Mouse (Mus musculus): ENCODE data around the gene Dppa2. TPM values are rescaled to one million over a fixed set of nuclear protein-coding genes. Genes with fewer than 3 reads are reported as not detected.

Dppa2 gene
- polyA plus RNA-seq (2011; ENCODE audit: insufficient read length, low read depth, missing spikeins), result not detected in 2 replicates

DNA sequence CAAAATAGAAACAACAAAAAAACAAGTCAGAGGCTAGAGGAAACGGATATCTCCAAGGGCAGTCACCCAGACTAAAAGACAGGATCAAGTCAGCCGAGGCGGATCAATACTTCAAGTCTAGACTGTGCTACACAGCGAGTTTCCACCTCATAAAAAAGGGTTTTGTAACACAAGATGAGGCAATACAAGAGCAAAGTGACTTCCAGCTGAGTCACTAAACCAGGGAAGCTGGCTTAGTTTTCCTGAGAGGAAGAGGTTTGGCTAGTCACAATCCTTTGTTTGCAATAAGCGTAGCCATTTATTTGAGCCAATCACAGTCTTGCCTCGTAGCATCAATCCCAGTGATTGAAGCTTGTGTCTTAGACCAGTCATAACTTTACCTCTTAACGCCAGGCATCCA, at the start of gene Dppa2:
Gene Dppa2, plus strand, starts transcription at position 400 of the 400 bp plus-strand sequence.
- peak within 1 kb of the TSS; percentile 44 for H3K27ac ChIP-seq (ENCODE audit: insufficient read depth, low read length)
- TF ChIP-seq POLR2A (IDR thresholded peaks at IDR 0.05; ENCODE audit: low read depth, low read length) (no peak), CTCF (IDR thresholded peaks at IDR 0.05; ENCODE audit: borderline replicate concordance, insufficient read depth, low read length) (no peak)
- H3K4me3 ChIP-seq (ENCODE audit: insufficient read depth, low read length), result no peak within 1 kb of the TSS
- no peaks in the 10 kb centered on the region; the same call in 1 of the 2 replicates for H3K4me1 ChIP-seq (ENCODE audit: control insufficient read depth, insufficient read depth, low read length)

DNA sequence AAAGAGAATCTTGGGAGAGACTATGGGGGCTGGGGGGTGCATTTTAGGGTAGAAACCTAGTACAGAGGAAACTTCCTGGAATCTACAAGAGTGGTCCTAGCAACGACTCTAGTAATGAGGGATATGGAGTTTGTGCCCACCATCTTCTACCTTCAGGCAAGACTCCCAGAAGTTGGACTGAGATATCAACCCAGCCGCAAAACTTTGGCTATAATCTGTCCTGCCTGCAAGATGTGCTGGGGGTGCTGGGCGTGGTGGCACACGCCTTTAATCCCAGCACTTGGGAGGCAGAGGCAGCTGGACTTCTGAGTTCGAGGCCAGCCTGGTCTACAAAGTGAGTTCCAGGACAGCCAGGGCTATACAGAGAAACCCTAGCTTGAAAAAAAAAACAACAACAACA, 49.1 kb upstream of the Dppa2 start:
- Histone ChIP-seq H3K4me1 (ENCODE audit: control insufficient read depth, insufficient read depth, low read length) (no peaks in the 10 kb centered on the region), H3K27ac (ENCODE audit: insufficient read depth, low read length) (no peak overlapping the region), H3K4me3 (ENCODE audit: insufficient read depth, low read length) (no peak overlapping the region)
- TF ChIP-seq POLR2A (IDR thresholded peaks at IDR 0.05; ENCODE audit: low read depth, low read length) (no peak), CTCF (IDR thresholded peaks at IDR 0.05; ENCODE audit: borderline replicate concordance, insufficient read depth, low read length) (no peak)

DNA sequence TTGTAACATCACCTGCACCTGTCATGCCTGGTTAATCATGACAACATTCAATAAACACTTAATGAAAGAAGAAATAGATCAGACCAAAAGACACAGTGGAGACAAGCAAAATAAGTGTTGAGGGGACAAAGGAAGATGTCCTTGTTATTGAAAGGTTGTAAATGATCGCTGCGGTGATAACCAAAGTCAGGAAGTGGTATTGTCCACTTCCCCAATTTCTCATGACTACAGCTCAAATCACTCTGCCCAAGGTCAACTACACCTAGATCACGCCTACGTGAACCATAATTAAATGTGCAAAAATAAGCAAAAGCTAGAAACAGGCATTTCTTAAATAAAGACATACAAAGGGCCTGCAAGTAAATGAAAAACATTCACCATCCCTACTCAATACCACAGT, 44.2 kb upstream of the Dppa2 start:
- no peak overlapping the region for H3K27ac ChIP-seq (ENCODE audit: insufficient read depth, low read length)
- TF ChIP-seq POLR2A (IDR thresholded peaks at IDR 0.05; ENCODE audit: low read depth, low read length) (no peak), CTCF (IDR thresholded peaks at IDR 0.05; ENCODE audit: borderline replicate concordance, insufficient read depth, low read length) (no peak)
- no peaks in the 10 kb centered on the region for H3K4me1 ChIP-seq (ENCODE audit: control insufficient read depth, insufficient read depth, low read length)
- no peak overlapping the region for H3K4me3 ChIP-seq (ENCODE audit: insufficient read depth, low read length)

DNA sequence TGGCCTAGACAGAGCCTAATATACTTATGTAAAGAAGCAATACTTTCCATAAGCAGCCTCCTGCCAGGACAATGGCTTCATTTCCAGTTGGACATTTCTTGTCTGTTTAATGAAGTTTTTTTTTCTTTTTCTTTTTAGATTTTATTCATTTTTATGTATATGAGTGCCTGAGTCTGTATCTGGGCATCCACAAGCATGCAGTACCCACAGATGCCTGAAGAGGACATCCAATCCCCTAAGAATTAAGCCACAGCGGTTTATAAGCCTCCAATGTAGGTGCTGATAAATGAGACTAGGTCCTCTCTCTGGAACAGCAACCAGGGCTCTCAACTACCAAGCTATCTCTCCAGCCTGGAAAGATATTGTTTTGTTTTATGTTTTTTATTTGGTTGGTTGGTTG, 40.8 kb upstream of the Dppa2 start:
- no peak for TF ChIP-seq CTCF (IDR thresholded peaks at IDR 0.05; ENCODE audit: borderline replicate concordance, insufficient read depth, low read length)
- TF ChIP-seq POLR2A (IDR thresholded peaks at IDR 0.05; ENCODE audit: low read depth, low read length), result no peak

DNA sequence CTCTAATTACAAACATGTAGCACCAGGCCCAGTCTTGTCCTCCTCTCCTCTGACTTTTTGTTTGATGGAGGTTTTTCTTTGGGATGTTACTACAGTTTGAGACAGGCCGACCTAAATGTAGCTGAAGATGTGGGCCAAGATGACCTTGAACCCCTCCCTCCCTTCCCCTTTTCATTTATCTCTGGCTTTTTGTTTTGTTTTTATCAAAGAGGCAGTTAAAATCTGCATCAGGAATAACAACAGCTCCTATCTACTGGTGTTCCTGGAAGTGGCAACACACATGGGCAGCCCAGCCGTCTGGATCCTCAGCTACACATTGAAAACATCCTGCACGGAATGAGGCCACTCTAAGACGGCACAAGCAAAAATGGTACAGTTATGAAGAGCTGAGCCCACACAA, 37.9 kb upstream of the Dppa2 start:
- H3K27ac ChIP-seq (ENCODE audit: insufficient read depth, low read length), result no peak overlapping the region
- no peak for TF ChIP-seq CTCF (IDR thresholded peaks at IDR 0.05; ENCODE audit: borderline replicate concordance, insufficient read depth, low read length)
- TF ChIP-seq POLR2A (IDR thresholded peaks at IDR 0.05; ENCODE audit: low read depth, low read length), result no peak
- H3K4me1 ChIP-seq (ENCODE audit: control insufficient read depth, insufficient read depth, low read length), result no peaks in the 10 kb centered on the region
- H3K4me3 ChIP-seq (ENCODE audit: insufficient read depth, low read length), result no peak overlapping the region

More for the DNA sequence above, 40.8 kb upstream of the Dppa2 start:
- no peak overlapping the region for H3K4me3 ChIP-seq (ENCODE audit: insufficient read depth, low read length)
- no peaks in the 10 kb centered on the region for H3K4me1 ChIP-seq (ENCODE audit: control insufficient read depth, insufficient read depth, low read length)
- no peak overlapping the region for H3K27ac ChIP-seq (ENCODE audit: insufficient read depth, low read length)

DNA sequence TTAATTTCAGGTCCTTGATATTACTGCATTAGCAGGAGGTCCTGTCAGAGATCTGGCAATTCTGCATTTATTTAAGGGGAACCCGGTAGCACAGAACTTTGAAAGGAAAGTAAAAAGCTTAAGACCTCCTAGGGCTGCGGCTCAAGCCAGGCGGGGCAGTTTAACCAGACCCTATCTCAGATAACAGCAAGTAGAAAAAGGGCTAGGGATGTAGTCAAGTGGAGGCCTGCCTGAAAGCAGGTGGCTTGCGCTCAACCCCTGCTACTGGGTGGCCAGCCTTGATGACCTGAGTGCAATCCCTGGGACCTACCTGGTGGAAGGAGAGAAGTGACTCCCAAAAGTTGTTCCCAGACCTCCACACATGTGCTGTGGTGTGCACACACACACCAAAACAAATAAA, 26.8 kb upstream of the Dppa2 start:
- Histone ChIP-seq H3K4me3 (ENCODE audit: insufficient read depth, low read length) (no peak overlapping the region), H3K27ac (ENCODE audit: insufficient read depth, low read length) (no peak overlapping the region), H3K4me1 (ENCODE audit: control insufficient read depth, insufficient read depth, low read length) (no peaks in the 10 kb centered on the region)
- no peak for TF ChIP-seq POLR2A (IDR thresholded peaks at IDR 0.05; ENCODE audit: low read depth, low read length)
- TF ChIP-seq CTCF (IDR thresholded peaks at IDR 0.05; ENCODE audit: borderline replicate concordance, insufficient read depth, low read length), result no peak

DNA sequence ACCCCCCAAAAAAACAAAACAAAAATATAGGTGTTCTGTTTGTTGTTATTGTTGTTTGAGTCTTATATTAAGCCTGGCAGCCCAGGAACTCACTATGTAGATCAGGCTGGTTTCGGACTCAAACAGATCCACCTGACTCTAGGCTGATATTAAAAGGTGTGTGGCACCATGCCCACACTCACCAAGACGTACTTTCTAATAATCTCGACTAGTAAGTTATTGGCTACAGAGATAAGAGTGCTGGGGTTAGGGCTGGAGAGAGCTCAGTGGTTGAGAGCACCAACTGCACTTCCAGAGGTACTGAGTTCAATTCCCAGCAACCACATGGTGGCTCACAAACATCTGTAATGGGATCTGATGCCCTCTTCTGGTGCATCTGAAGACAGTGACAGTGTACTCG, 22.8 kb upstream of the Dppa2 start:
- Histone ChIP-seq H3K4me3 (ENCODE audit: insufficient read depth, low read length) (no peak overlapping the region), H3K4me1 (ENCODE audit: control insufficient read depth, insufficient read depth, low read length) (no peaks in the 10 kb centered on the region), H3K27ac (ENCODE audit: insufficient read depth, low read length) (no peak overlapping the region)
- TF ChIP-seq CTCF (IDR thresholded peaks at IDR 0.05; ENCODE audit: borderline replicate concordance, insufficient read depth, low read length) (no peak), POLR2A (IDR thresholded peaks at IDR 0.05; ENCODE audit: low read depth, low read length) (no peak)

DNA sequence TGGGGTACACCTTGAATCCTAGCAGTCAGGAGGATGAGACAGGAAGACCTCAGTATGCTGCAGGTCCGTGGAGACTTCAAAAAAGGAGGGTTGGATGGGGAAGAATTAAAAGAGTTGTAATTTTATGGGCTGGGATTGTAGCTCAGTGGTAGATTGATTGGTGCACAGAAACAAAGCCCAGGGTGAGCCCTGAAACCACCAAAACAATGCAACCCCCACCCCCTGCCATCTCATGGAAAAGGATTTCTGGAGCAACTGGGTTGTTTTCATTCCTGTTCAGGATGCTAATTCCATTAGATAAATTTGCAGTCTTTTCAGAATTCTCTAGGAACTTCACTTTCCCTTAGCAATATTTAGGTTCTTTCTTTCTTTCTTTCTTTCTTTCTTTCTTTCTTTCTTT, 20.9 kb upstream of the Dppa2 start:
- Histone ChIP-seq H3K4me1 (ENCODE audit: control insufficient read depth, insufficient read depth, low read length) (no peaks in the 10 kb centered on the region), H3K27ac (ENCODE audit: insufficient read depth, low read length) (no peak overlapping the region), H3K4me3 (ENCODE audit: insufficient read depth, low read length) (no peak overlapping the region)
- no peak for TF ChIP-seq POLR2A (IDR thresholded peaks at IDR 0.05; ENCODE audit: low read depth, low read length)
- no peak for TF ChIP-seq CTCF (IDR thresholded peaks at IDR 0.05; ENCODE audit: borderline replicate concordance, insufficient read depth, low read length)

DNA sequence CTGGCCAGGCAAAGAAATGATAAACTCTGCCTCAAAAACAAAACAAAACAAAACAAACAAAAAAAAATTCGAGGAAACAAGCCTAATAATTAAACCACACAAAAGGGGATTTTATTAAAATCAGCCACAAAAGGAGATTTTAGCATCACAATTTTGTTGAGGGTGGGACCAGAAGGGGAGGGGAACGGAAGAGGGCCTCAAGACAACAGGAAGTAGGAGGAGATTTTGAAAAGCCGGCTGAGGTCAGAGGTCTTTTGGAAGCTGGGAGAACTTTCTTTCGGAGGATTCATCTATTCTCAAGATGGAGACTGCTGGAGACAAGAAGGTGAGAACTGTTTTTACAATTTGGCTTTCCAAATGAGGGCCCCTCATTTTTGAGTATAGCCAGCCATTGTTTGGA, 20.2 kb upstream of the Dppa2 start, which contains the start of gene Dppa4:
Gene Dppa4, plus strand, starts transcription at position 217 of the 400 bp plus-strand sequence.
- no peak within 1 kb of the TSS for H3K27ac ChIP-seq (ENCODE audit: insufficient read depth, low read length)
- H3K4me1 ChIP-seq (ENCODE audit: control insufficient read depth, insufficient read depth, low read length), result no peaks in the 10 kb centered on the region
- TF ChIP-seq POLR2A (IDR thresholded peaks at IDR 0.05; ENCODE audit: low read depth, low read length), result no peak
- TF ChIP-seq CTCF (IDR thresholded peaks at IDR 0.05; ENCODE audit: borderline replicate concordance, insufficient read depth, low read length), result no peak
- no peak within 1 kb of the TSS for H3K4me3 ChIP-seq (ENCODE audit: insufficient read depth, low read length)

DNA sequence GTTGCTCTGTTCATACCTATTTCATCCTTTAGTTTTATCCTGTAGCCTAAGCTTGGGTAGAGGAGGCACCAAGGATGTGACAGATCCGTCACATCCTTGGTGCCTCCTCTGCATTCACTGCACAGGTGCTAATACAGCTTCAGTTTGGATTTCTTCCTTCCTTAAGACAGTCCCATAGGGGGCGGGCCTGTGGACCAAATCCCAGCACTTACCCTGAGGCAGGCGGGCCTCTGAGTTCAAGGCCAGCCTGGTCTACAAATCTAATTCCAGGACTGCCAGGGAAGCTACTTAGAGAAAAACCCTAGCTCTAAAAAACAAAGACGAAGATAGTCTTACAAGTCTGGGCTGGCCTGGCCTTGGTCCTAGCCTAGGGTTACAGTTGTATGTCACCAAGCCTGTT, 18.2 kb upstream of the Dppa2 start:
- H3K27ac ChIP-seq (ENCODE audit: insufficient read depth, low read length), result no peak overlapping the region
- no peak overlapping the region for H3K4me3 ChIP-seq (ENCODE audit: insufficient read depth, low read length)
- TF ChIP-seq CTCF (IDR thresholded peaks at IDR 0.05; ENCODE audit: borderline replicate concordance, insufficient read depth, low read length) (no peak), POLR2A (IDR thresholded peaks at IDR 0.05; ENCODE audit: low read depth, low read length) (no peak)
- H3K4me1 ChIP-seq (ENCODE audit: control insufficient read depth, insufficient read depth, low read length), result no peaks in the 10 kb centered on the region
